Mouse (Mus musculus) neural tube, embryonic 14.5 days (tissue): ENCODE data around the gene Klf16. TPM values are rescaled to one million over a fixed set of nuclear protein-coding genes. Genes with fewer than 3 reads are reported as not detected.

ENCODE experiments used
- ATAC-seq: fragments of 200-750 bp; cut with Nextera tagmentation; 2 replicates; pipeline ENCODE4 v1.8.0; 2017; ENCODE audit warnings: low read depth, mild to moderate bottlenecking, moderate TSS enrichment, moderate library complexity
- H3K27ac ChIP-seq: fragments of 300-500 bp; sonication (generic); 2 replicates; pipeline ENCODE4 v1.5.1; 2014; ENCODE audit warnings: low read depth, mild to moderate bottlenecking, control low read depth, low read length, moderate library complexity, mixed read lengths
- H3K27me3 ChIP-seq: fragments of 300-500 bp; sonication (generic); 2 replicates; pipeline ENCODE4 v1.6.1; 2014; ENCODE audit warnings: low read length; ENCODE audit not compliant: control insufficient read depth, insufficient read depth
- H3K36me3 ChIP-seq: fragments of 300-500 bp; sonication (generic); 2 replicates; pipeline ENCODE4 v1.6.1; 2014; ENCODE audit warnings: low read length, mixed read lengths; ENCODE audit not compliant: control insufficient read depth, insufficient read depth
- H3K4me1 ChIP-seq: fragments of 300-500 bp; sonication (generic); 2 replicates; pipeline ENCODE4 v1.6.1; 2014; ENCODE audit warnings: low read length; ENCODE audit not compliant: control insufficient read depth, insufficient read depth
- H3K4me2 ChIP-seq: fragments of 300-500 bp; sonication (generic); 2 replicates; pipeline ENCODE4 v1.6.1; 2014; ENCODE audit warnings: mild to moderate bottlenecking, low read depth, low read length, control low read depth
- H3K4me3 ChIP-seq: fragments of 300-500 bp; sonication (generic); 2 replicates; pipeline ENCODE4 v1.5.1; 2014; ENCODE audit warnings: low read depth, low read length, control low read depth, mixed read lengths
- H3K9ac ChIP-seq: fragments of 300-500 bp; sonication (generic); replicated peaks from 2 replicates; pipeline ENCODE4 v1.6.1; 2014; ENCODE audit warnings: low read depth, mild to moderate bottlenecking, control low read depth, low read length, mixed read lengths
- H3K9me3 ChIP-seq: fragments of 300-500 bp; sonication (generic); 2 replicates; pipeline ENCODE4 v1.6.1; 2016; ENCODE audit warnings: low read length; ENCODE audit not compliant: control insufficient read depth
- WGBS: fragments of 180-500 bp; shearing (Covaris S2); extraction: QIAGEN DNeasy Blood & Tissue Kit; methylation state at CpG from one replicate; pipeline ENCODE4 v1.1.7; 2014; 5-methylcytosine and 5-hydroxymethylcytosine counted together
- polyA plus RNA-seq: library from polyadenylated mRNA; unstranded; fragments of >200 nt; fragmentation: Nextera tagmentation; extraction: Ambion mirVana; gene quantifications from 2 replicates; pipeline ENCODE4 v1.2.1, GENCODE M21; 2014

Klf16 gene
- polyA plus RNA-seq, 1 experiment from 2014 or later = 4.8 TPM

DNA sequence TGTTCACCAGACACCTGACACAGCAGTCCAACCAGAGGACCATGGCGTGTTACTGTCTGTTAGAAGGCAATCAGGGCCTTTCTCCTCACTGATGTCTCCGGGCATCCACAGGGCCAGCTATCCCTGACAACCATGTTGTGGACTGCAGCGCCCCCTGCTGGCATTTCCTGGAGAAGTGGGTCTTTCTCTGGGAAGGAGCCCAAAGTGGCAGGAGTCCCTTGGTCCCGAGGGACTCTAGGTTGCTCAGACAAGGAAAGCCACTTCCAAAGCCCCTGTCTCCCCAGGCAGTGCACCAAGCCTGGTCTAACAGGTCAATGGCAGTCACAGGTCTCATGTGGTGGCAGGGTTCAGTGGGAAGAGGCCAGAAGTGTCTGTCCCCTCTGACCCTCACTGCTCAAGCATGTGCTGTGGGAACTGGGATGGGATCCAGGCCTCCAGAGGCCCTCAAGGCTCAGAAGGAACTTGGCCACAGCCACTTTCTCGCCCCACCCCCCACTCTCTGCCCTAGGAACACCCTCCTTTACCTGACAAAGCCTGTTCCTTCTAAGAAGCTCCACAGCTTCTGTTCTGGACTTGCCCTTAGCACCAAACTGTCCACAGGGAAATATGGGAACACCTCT, 19.7 kb downstream of the Klf16 start:
- Histone ChIP-seq H3K9ac (no peak overlapping the region), H3K9me3 (no peaks in the 10 kb centered on the region), H3K27ac (no peak overlapping the region), H3K36me3 (no peaks in the 10 kb centered on the region), H3K27me3 (0 out of 2 replicates have a peak, but pooled peaks cover 2% of the 10 kb centered on the region), H3K4me2 (no peak overlapping the region), H3K4me1 (peaks cover 26% of the 10 kb centered on the region), H3K4me3 (no peak overlapping the region)
- WGBS = 38% methylated on average over 5 of the region's 5 CpGs
- ATAC-seq = no peak

- peaks cover 14% of the 10 kb centered on the region for H3K36me3 ChIP-seq
- H3K27me3 ChIP-seq = no peaks in the 10 kb centered on the region
- no peak overlapping the region for H3K4me3 ChIP-seq
- H3K9ac ChIP-seq = no peak overlapping the region
- no peak overlapping the region for H3K4me2 ChIP-seq
- no peak for ATAC-seq
- H3K4me1 ChIP-seq = peaks cover 7% of the 10 kb centered on the region; the same call in 1 of the 2 replicates
- H3K9me3 ChIP-seq = no peaks in the 10 kb centered on the region
- H3K27ac ChIP-seq = no peak overlapping the region
- 91% methylated on average over 6 of the region's 6 CpGs for WGBS
Observed at GRCm38 (mm10) chr10:80553997-80554396, 23.1 kb downstream of the Klf16 start.

DNA sequence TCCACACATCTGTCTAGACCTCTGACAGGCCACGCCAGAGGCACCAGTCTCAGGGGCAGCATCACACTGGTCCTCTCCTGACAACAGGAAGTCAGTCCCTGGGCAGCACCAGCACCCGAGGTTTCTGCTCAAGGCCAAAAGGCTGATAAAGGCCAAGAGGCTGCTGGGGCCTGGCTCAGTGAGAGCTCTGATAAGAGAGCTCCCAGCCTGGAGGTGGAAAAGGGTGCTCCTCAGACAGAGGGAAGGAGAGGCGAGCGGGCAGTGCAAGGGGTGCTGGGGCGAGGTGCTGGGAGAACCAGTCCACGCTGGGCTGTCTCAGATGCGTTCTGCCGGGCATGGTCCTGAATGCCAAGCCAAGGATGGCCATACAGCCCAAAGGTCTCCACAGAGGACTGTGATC, 23.5 kb downstream of the Klf16 start:
- no peak overlapping the region for H3K27ac ChIP-seq
- H3K4me1 ChIP-seq = peaks cover 7% of the 10 kb centered on the region; the same call in 1 of the 2 replicates
- H3K4me2 ChIP-seq = no peak overlapping the region
- ATAC-seq = no peak
- no peak overlapping the region for H3K4me3 ChIP-seq
- no peaks in the 10 kb centered on the region for H3K9me3 ChIP-seq
- no peaks in the 10 kb centered on the region for H3K27me3 ChIP-seq
- WGBS = 94% methylated on average over 8 of the region's 8 CpGs
- H3K36me3 ChIP-seq = peaks cover 14% of the 10 kb centered on the region
- H3K9ac ChIP-seq = no peak overlapping the region

DNA sequence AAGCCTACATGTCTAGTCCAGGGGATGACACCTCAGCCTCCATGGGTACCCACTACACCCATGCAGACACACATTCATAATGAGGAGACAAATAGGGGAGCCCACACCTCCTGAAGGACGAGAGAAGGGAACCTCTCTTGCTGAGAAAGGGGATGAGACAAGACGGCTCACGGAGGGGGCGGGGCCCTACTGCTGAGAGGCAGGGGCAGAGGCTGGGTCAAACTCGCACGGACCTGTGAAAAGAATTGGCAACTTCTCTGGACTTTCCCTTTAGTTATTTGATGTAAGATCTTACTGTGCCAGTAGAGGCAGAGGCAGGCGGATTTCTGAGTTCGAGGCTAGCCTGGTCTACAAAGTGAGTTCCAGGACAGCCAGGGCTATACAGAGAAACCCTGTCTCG, 24.8 kb downstream of the Klf16 start:
- H3K4me3 ChIP-seq = no peak overlapping the region
- no peak for ATAC-seq
- no peak overlapping the region for H3K9ac ChIP-seq
- peaks cover 19% of the 10 kb centered on the region for H3K36me3 ChIP-seq
- peaks cover 3% of the 10 kb centered on the region; the same call in 1 of the 2 replicates for H3K4me1 ChIP-seq
- no peak overlapping the region for H3K4me2 ChIP-seq
- no peaks in the 10 kb centered on the region for H3K27me3 ChIP-seq
- 67% methylated on average over 9 of the region's 9 CpGs for WGBS
- H3K27ac ChIP-seq = no peak overlapping the region
- H3K9me3 ChIP-seq = no peaks in the 10 kb centered on the region

DNA sequence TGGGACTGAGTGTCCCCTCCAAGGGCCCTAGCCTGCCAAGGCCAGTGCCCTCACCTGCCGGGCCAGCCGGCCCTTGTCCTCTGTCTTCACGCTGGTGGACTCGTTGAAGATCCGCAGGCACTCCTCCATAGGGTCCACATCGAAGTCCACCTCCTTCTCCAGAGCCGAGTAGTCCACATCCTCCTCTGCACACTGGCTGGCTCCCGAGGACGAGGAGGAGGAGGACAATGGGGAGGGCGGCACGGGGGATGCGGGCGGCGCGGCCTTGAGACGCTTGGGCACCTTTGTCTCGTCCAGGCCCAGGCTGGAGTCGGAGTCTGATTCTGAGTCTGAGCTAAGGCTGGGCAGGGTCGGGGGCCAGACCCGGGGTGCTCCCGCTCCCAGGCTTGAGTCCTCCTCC, 27.8 kb downstream of the Klf16 start:
- H3K27me3 ChIP-seq = no peaks in the 10 kb centered on the region
- H3K4me1 ChIP-seq = no peaks in the 10 kb centered on the region
- H3K4me2 ChIP-seq = no peak overlapping the region
- 90% methylated on average over 21 of the region's 21 CpGs for WGBS
- no peak for ATAC-seq
- H3K9me3 ChIP-seq = no peaks in the 10 kb centered on the region
- H3K36me3 ChIP-seq = peaks cover 45% of the 10 kb centered on the region
- H3K27ac ChIP-seq = no peak overlapping the region
- H3K4me3 ChIP-seq = no peak overlapping the region
- no peak overlapping the region for H3K9ac ChIP-seq

GRCm38 (mm10) chr10:80548428-80549006, 28.6 kb downstream of the Klf16 start:
- H3K4me3 ChIP-seq = no peak overlapping the region
- no peaks in the 10 kb centered on the region for H3K27me3 ChIP-seq
- no peak overlapping the region for H3K4me2 ChIP-seq
- H3K9ac ChIP-seq = no peak overlapping the region
- peaks cover 53% of the 10 kb centered on the region for H3K36me3 ChIP-seq
- no peaks in the 10 kb centered on the region for H3K9me3 ChIP-seq
- ATAC-seq = peak; percentile 59; the same call in 1 of the 2 replicates
- 76% methylated on average over 10 of the region's 10 CpGs for WGBS
- no peaks in the 10 kb centered on the region for H3K4me1 ChIP-seq
- H3K27ac ChIP-seq = no peak overlapping the region

GRCm38 (mm10) chr10:80547539-80547938, 29.6 kb downstream of the Klf16 start:
- Histone ChIP-seq H3K9me3 (no peaks in the 10 kb centered on the region), H3K27ac (no peak overlapping the region), H3K36me3 (peaks cover 63% of the 10 kb centered on the region), H3K9ac (no peak overlapping the region), H3K4me2 (no peak overlapping the region), H3K4me3 (no peak overlapping the region), H3K27me3 (no peaks in the 10 kb centered on the region), H3K4me1 (no peaks in the 10 kb centered on the region)
- 93% methylated on average over 15 of the region's 15 CpGs for WGBS
- no peak for ATAC-seq

GRCm38 (mm10) chr10:80546945-80547344, 30.2 kb downstream of the Klf16 start:
- WGBS = 99% methylated on average over 4 of the region's 4 CpGs
- peaks cover 69% of the 10 kb centered on the region for H3K36me3 ChIP-seq

DNA sequence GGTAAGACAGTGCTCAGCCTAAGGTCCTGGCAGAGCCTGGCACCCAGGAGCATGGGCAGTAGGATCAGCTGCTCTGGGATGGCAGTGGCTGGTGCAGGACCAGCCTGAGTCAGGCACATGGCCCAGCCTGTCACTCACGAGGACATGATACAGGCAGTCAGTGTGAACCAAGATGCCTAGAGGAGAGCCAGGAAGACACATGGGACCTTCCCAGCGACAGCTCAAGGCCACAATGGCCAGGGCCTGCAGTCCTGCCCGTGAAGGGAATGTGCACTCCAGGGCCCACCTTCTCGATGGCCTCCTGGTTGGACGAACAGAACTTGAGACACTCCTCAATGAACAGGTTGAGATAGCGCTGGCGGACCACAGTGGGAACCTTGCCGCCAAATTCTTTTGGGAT, 31.5 kb downstream of the Klf16 start:
- no peak for ATAC-seq
- 94% methylated on average over 8 of the region's 8 CpGs for WGBS
- Histone ChIP-seq H3K9me3 (no peaks in the 10 kb centered on the region), H3K9ac (no peak overlapping the region), H3K4me2 (no peak overlapping the region), H3K27ac (no peak overlapping the region), H3K4me1 (no peaks in the 10 kb centered on the region), H3K27me3 (no peaks in the 10 kb centered on the region), H3K36me3 (peaks cover 74% of the 10 kb centered on the region), H3K4me3 (no peak overlapping the region)

More at GRCm38 (mm10) chr10:80546945-80547344, 30.2 kb downstream of the Klf16 start:
- no peak overlapping the region for H3K4me2 ChIP-seq
- no peaks in the 10 kb centered on the region for H3K27me3 ChIP-seq
- no peak overlapping the region for H3K9ac ChIP-seq
- no peak overlapping the region for H3K4me3 ChIP-seq
- no peak overlapping the region for H3K27ac ChIP-seq
- H3K4me1 ChIP-seq = no peaks in the 10 kb centered on the region
- ATAC-seq = no peak
- H3K9me3 ChIP-seq = no peaks in the 10 kb centered on the region
